Mouse (Mus musculus) ES-Bruce4 (cell line): Measurements from ENCODE around the gene Gpat3.

Experiments used
- CTCF ChIP-seq: IDR thresholded peaks from one replicate; pipeline ENCODE4 v1.8.1; 2011; ENCODE audit warnings: low read depth, low read length
- EP300 ChIP-seq: IDR thresholded peaks from 2 replicates; pipeline ENCODE4 v1.6.1; 2011; ENCODE audit warnings: low read depth, low read length; ENCODE audit not compliant: insufficient read depth
- POLR2A ChIP-seq: IDR thresholded peaks from one replicate; pipeline ENCODE4 v1.8.1; 2011; ENCODE audit warnings: low read length; ENCODE audit not compliant: insufficient read depth

- TF ChIP-seq POLR2A (no peak), CTCF (no peak), EP300 (no peak)
Observed at GRCm38 (mm10) chr5:100845848-100846598, 510 bp downstream of the Gpat3 start.
